Mouse (Mus musculus) midbrain, postnatal 0 days (tissue): Measurements from ENCODE around the gene Ntmt1. TPM values are rescaled to one million over a fixed set of nuclear protein-coding genes. Genes with fewer than 3 reads are reported as not detected.

Experiments
- ATAC-seq: fragments of 200-750 bp; cut with Nextera tagmentation; 2 replicates; pipeline ENCODE4 v1.8.0; 2017; ENCODE audit warnings: moderate number of reproducible peaks, mild to moderate bottlenecking, moderate TSS enrichment, moderate library complexity; ENCODE audit not compliant: low FRiP score
- DNase-seq: peaks from one replicate; pipeline ENCODE4 v3.0.0-alpha.2; 2015; ENCODE audit warnings: low spot score
- H3K27ac ChIP-seq: fragments of 300-500 bp; sonication (generic); 2 replicates; pipeline ENCODE4 v1.5.1; 2014; ENCODE audit warnings: low read depth, mild to moderate bottlenecking, low read length, mixed read lengths
- H3K27me3 ChIP-seq: fragments of 300-500 bp; sonication (generic); 2 replicates; pipeline ENCODE4 v1.6.1; 2014; ENCODE audit warnings: low read length, control low read depth, mixed read lengths; ENCODE audit not compliant: insufficient read depth
- H3K36me3 ChIP-seq: fragments of 300-500 bp; sonication (generic); 2 replicates; pipeline ENCODE4 v1.6.1; 2014; ENCODE audit warnings: low read length, control low read depth, mixed read lengths; ENCODE audit not compliant: insufficient read depth
- H3K4me1 ChIP-seq: fragments of 300-500 bp; sonication (generic); 2 replicates; pipeline ENCODE4 v1.6.1; 2014; ENCODE audit warnings: mild to moderate bottlenecking, control low read depth, antibody characterized with exemption, low read length, mixed read lengths; ENCODE audit not compliant: insufficient read depth
- H3K4me2 ChIP-seq: fragments of 300-500 bp; sonication (generic); 2 replicates; pipeline ENCODE4 v1.6.1; 2014; ENCODE audit warnings: low read depth, mild to moderate bottlenecking, low read length, mixed read lengths; ENCODE audit not compliant: poor library complexity, severe bottlenecking
- H3K4me3 ChIP-seq: fragments of 300-500 bp; sonication (generic); 2 replicates; pipeline ENCODE4 v1.5.1; 2014; ENCODE audit warnings: low read depth, mild to moderate bottlenecking, low read length, moderate library complexity
- H3K9ac ChIP-seq: fragments of 300-500 bp; sonication (generic); replicated peaks from 2 replicates; pipeline ENCODE4 v1.6.1; 2014; ENCODE audit warnings: mild to moderate bottlenecking, low read length, moderate library complexity, mixed read lengths; ENCODE audit not compliant: poor library complexity, severe bottlenecking
- H3K9me3 ChIP-seq: fragments of 300-500 bp; sonication (generic); 2 replicates; pipeline ENCODE4 v1.6.1; 2016; ENCODE audit warnings: low read length, control low read depth
- CTCF ChIP-seq: IDR thresholded peaks from 2 replicates; pipeline ENCODE4 v1.5.1; 2016; ENCODE audit warnings: antibody characterized with exemption, mild to moderate bottlenecking
- WGBS: fragments of 180-500 bp; shearing (Covaris S2); extraction: QIAGEN DNeasy Blood & Tissue Kit; methylation state at CpG from one replicate; pipeline ENCODE4 v1.1.7; 2014; 5-methylcytosine and 5-hydroxymethylcytosine counted together
- polyA plus RNA-seq: library from polyadenylated mRNA; unstranded; fragments of >200 nt; fragmentation: Nextera tagmentation; extraction: Ambion mirVana; gene quantifications from 2 replicates; pipeline ENCODE4 v1.2.1, GENCODE M21; 2015
- total RNA-seq: library from RNA; depleted of rRNA; stranded (reverse); fragments of >200 nt; gene quantifications from 2 replicates; pipeline ENCODE4 v1.2.3, GENCODE M21; 2014

Ntmt1 gene
- total and polyA plus RNA-seq, 2 experiments from 2014 or later = 62.2 to 90.3 TPM

DNA sequence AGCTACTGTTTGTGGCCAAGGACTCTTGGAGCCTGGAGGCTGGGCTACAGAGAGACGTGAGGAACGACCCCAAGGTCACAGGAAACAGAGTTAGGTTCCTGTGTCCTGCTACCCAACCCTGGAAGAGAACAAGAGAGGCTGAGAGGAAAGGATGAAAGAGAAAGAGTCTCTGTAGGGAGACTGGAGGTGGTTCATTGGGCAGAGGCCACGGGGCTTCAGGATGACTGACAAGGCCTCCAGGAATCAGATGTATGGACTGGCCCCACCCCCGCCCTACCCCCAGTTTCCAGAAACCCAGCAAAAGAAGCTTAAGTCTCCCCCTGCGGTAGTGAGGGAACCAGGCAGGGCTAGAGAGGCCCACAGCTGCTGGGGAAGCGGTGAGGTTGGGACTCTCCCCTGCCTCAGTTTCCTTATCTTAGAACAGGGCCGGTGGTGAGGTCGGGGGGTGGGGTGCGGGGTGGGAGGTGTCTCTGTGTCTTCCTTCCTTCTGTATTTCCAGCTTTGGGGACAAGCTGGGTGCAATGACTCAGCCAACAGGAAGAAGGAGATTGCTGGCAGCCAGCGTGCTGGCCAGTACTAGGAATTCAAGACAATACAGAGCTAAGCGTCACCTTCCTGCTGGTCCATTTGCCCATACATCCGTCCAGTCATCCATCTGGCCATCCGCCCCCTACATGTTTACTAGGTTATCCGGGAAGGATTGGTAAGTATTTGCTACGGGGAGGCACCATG is 34.9 kb upstream of the Ntmt1 start:
- no peak for DNase-seq
- H3K9ac ChIP-seq = no peak overlapping the region
- H3K4me2 ChIP-seq = no peak overlapping the region
- H3K27ac ChIP-seq = peak overlapping the region; percentile 51
- H3K4me1 ChIP-seq = 0 out of 2 replicates have a peak, but pooled peaks cover 2% of the 10 kb centered on the region
- no peak for TF ChIP-seq CTCF
- H3K9me3 ChIP-seq = no peaks in the 10 kb centered on the region
- no peaks in the 10 kb centered on the region for H3K27me3 ChIP-seq
- H3K4me3 ChIP-seq = no peak overlapping the region
- WGBS = 41% methylated on average over 15 of the region's 15 CpGs
- no peak for ATAC-seq
- no peaks in the 10 kb centered on the region for H3K36me3 ChIP-seq

DNA sequence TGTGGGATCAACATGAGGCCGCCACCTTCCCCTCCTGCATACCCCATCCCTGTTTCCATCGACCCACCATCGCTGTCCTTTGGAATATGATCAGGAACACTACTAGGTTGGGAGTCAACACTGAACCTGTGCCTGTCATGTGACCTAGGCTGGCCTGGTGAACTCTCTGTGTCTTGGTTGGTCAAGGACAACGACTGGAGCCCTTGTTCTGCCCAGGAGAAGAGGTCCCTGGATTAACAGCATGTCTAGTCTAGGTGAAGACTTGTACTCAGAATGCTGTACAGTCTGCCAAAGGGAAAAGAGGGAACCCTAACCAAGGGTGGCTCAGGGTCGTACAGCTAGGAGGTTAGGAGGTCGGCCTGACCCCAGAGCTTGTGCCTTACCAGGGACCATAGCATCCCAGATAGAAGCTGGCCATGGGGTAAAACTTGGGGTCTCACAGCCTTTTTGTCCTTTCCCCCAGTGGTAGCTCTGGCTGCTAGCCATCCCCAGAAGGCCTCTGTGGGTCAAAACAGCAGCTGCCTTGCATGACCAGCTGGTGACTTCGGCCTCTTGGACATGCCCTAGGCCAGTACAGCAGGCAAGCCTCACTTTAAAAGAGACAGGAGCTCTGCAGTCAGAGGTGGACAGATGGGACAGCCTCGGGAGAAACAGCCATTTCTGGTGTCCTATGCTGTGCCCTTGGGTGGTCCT is 34.2 kb upstream of the Ntmt1 start:
- H3K4me3 ChIP-seq = no peak overlapping the region
- H3K4me2 ChIP-seq = no peak overlapping the region
- 0 out of 2 replicates have a peak, but pooled peaks cover 2% of the 10 kb centered on the region for H3K4me1 ChIP-seq
- ATAC-seq (no peak), DNase-seq (no peak)
- H3K9me3 ChIP-seq = no peaks in the 10 kb centered on the region
- H3K9ac ChIP-seq = no peak overlapping the region
- no peaks in the 10 kb centered on the region for H3K36me3 ChIP-seq
- H3K27me3 ChIP-seq = no peaks in the 10 kb centered on the region
- TF ChIP-seq CTCF = no peak
- WGBS = 83% methylated on average over 8 of the region's 8 CpGs
- H3K27ac ChIP-seq = no peak overlapping the region

DNA sequence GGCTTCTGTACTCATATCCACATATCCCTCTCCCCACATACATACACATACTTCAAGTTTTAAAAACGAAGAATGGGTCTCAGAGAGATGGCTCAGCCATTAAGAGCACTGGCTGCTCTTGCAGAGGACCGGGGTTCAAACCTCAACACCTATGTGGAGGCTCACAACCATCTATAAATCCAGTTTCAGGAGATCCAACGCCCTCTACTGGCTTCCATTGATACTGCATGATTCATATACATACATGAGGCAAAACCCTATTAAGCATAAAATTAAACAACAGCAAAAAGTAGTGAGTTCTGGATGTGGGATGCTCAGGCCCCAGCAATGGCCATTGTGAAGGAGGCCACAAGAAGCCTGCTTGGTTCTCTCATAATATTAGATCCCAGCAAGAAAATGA is 31.7 kb upstream of the Ntmt1 start:
- peak; percentile 55 for TF ChIP-seq CTCF
- Histone ChIP-seq H3K4me3 (no peak overlapping the region), H3K9me3 (no peaks in the 10 kb centered on the region), H3K4me2 (no peak overlapping the region), H3K27me3 (no peaks in the 10 kb centered on the region), H3K27ac (no peak overlapping the region), H3K36me3 (no peaks in the 10 kb centered on the region), H3K4me1 (0 out of 2 replicates have a peak, but pooled peaks cover 2% of the 10 kb centered on the region), H3K9ac (no peak overlapping the region)
- ATAC-seq (no peak), DNase-seq (no peak)
- WGBS = 62% methylated on average over 3 of the region's 3 CpGs

DNA sequence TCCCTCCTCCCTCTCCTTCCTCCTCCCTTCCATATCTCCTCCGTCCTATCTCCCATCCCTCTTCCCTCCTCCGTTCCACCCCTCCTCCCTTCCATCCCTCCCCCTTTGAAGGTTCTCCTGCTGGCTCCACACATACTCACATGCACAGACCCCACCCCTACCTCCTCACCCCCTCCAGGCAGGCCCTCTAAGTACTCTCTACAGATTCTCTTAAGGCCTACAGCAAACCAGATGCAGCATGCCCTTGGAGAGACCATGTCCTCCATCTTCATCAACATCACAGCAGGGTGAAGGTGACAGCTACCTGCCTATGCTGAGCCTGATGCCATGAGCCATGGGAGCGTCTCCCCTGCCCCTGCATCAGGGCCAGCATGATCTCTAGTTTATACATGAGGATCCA is 30.4 kb upstream of the Ntmt1 start:
- Histone ChIP-seq H3K4me1 (no peaks in the 10 kb centered on the region), H3K4me3 (no peak overlapping the region), H3K9me3 (no peaks in the 10 kb centered on the region), H3K9ac (no peak overlapping the region), H3K36me3 (no peaks in the 10 kb centered on the region), H3K4me2 (no peak overlapping the region), H3K27me3 (no peaks in the 10 kb centered on the region), H3K27ac (no peak overlapping the region)
- WGBS = 82% methylated on average over 3 of the region's 3 CpGs
- no peak for TF ChIP-seq CTCF
- ATAC-seq (no peak), DNase-seq (no peak)

DNA sequence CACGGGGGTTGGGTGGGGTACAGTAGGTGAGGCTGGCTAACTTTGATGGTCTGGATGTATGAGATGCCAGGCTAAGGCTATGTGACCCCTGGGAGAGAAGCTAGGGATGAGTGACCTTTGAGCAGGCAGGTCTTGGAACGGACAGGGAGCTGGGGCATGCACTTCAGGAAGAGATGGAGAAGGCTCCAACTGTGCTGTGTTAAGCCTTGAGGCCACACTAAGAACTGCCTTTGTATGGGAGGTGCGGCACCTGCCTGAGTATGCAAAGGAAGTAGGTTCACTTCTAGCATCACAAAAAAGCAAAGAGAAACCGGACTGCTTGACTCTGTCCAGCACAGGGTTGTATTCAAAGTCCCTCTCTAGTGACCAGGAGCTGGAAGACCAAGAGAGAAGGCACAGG is 29.4 kb upstream of the Ntmt1 start:
- no peak overlapping the region for H3K4me2 ChIP-seq
- no peak overlapping the region for H3K9ac ChIP-seq
- H3K27me3 ChIP-seq = no peaks in the 10 kb centered on the region
- H3K9me3 ChIP-seq = no peaks in the 10 kb centered on the region
- DNase-seq = no peak
- no peak for TF ChIP-seq CTCF
- no peaks in the 10 kb centered on the region for H3K36me3 ChIP-seq
- 71% methylated on average over 4 of the region's 4 CpGs for WGBS
- no peaks in the 10 kb centered on the region; the same call in 1 of the 2 replicates for H3K4me1 ChIP-seq
- no peak overlapping the region for H3K4me3 ChIP-seq
- no peak overlapping the region for H3K27ac ChIP-seq
- no peak for ATAC-seq

DNA sequence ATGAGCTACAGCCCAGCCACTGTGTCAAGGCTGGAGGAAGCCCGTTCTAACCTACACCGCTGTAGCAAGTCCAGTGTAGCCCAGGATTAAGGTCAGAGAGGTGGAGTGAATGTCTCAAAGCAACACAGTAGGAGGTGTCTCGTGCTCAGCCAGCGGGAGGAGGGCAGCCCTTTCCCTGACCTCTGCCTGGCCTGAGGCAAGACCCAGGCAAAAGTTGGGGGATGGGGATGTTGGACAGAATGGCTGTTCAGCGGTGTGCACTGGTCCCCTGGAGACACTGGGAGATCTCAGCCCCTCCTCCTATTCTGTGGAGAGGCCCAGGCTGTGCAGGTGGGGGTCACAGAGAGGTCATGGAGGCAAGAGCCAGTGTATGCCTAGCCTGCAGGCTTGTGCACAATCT is 28.4 kb upstream of the Ntmt1 start:
- Histone ChIP-seq H3K4me3 (no peak overlapping the region), H3K27me3 (no peaks in the 10 kb centered on the region), H3K4me1 (no peaks in the 10 kb centered on the region; the same call in none of the 2 replicates), H3K27ac (no peak overlapping the region), H3K4me2 (no peak overlapping the region), H3K9ac (no peak overlapping the region), H3K9me3 (no peaks in the 10 kb centered on the region), H3K36me3 (no peaks in the 10 kb centered on the region)
- WGBS = 10% methylated on average over 5 of the region's 5 CpGs
- DNase-seq (no peak), ATAC-seq (no peak)
- no peak for TF ChIP-seq CTCF
